In genomic region chr2:103293751-103294150, GRCm38 (mm10) we compare ENCODE assay signal across 17 mouse cellular contexts. TPM values are rescaled to one million over a fixed set of nuclear protein-coding genes. Genes with fewer than 3 reads are reported as not detected.
DNase-seq lines count a peak whose midpoint lies in the region; ATAC-seq and TF ChIP-seq lines count a peak whose summit lies in the region.
"Had no signal": no experiment of that assay in that cellular context is flagged by ENCODE, and none has a peak within 500 bp of the region (broad histone marks: within the 10 kb centered on the region; RNA-seq: fewer than 3 reads in every experiment).

No protein-coding gene starts in this region.

- H3K4me3 ChIP-seq in intestine, embryonic 14.5 days (ENCODE audit: low read depth, low read length), result no peak overlapping the region
- H3K4me3 ChIP-seq in kidney, embryonic 15.5 days (replicated peaks), result no peak overlapping the region
- no peak overlapping the region for H3K4me3 ChIP-seq in stomach, embryonic 15.5 days (replicated peaks)
- H3K4me3 ChIP-seq in layer of hippocampus, adult 2 months, result no peak overlapping the region
- H3K4me3 ChIP-seq in midbrain, embryonic 14.5 days (replicated peaks; ENCODE audit: low read depth, low read length), result no peak overlapping the region
- H3K4me3 ChIP-seq: lung, embryonic 15.5 days; megakaryocyte, embryonic 14.5 days had no signal

- no peak for TF ChIP-seq CTCF in layer of hippocampus, adult 2 months (conservative IDR thresholded peaks at IDR 0.05)

- H3K27me3 ChIP-seq in intestine, embryonic 14.5 days (replicated peaks; ENCODE audit: control insufficient read depth, insufficient read depth, low read length), result no peaks in the 10 kb centered on the region
- H3K27me3 ChIP-seq in kidney, embryonic 15.5 days, result no peaks in the 10 kb centered on the region
- no peaks in the 10 kb centered on the region for H3K27me3 ChIP-seq in stomach, embryonic 15.5 days (replicated peaks)
- H3K27me3 ChIP-seq in midbrain, embryonic 14.5 days (ENCODE audit: control insufficient read depth, insufficient read depth, low read length), result no peaks in the 10 kb centered on the region
- H3K27me3 ChIP-seq: lung, embryonic 15.5 days had no signal

- H3K36me3 ChIP-seq in intestine, embryonic 14.5 days (ENCODE audit: control insufficient read depth, insufficient read depth, low read length), result no peaks in the 10 kb centered on the region
- H3K36me3 ChIP-seq in kidney, embryonic 15.5 days, result no peaks in the 10 kb centered on the region
- no peaks in the 10 kb centered on the region for H3K36me3 ChIP-seq in stomach, embryonic 15.5 days
- no peaks in the 10 kb centered on the region for H3K36me3 ChIP-seq in midbrain, embryonic 14.5 days (ENCODE audit: control insufficient read depth, insufficient read depth, low read length)
- H3K36me3 ChIP-seq: lung, embryonic 15.5 days had no signal

- no peak overlapping the region for H3K9ac ChIP-seq in intestine, embryonic 14.5 days (ENCODE audit: low read length)
- H3K9ac ChIP-seq in kidney, embryonic 15.5 days, result no peak overlapping the region
- H3K9ac ChIP-seq in stomach, embryonic 15.5 days, result no peak overlapping the region
- no peak overlapping the region for H3K9ac ChIP-seq in midbrain, embryonic 14.5 days (replicated peaks; ENCODE audit: low read length)
- H3K9ac ChIP-seq: lung, embryonic 15.5 days had no signal

- WGBS in intestine, embryonic 14.5 days, result 72% methylated on average over 5 of the region's 5 CpGs
- 68% methylated on average over 5 of the region's 5 CpGs for WGBS in kidney, embryonic 15.5 days
- 70% methylated on average over 5 of the region's 5 CpGs for WGBS in stomach, embryonic 15.5 days
- WGBS in midbrain, embryonic 14.5 days, result 67% methylated on average over 5 of the region's 5 CpGs

- peaks cover 15% of the 10 kb centered on the region; the same call in 1 of the 2 replicates for H3K4me1 ChIP-seq in intestine, embryonic 14.5 days (replicated peaks; ENCODE audit: control insufficient read depth, insufficient read depth, low read length)
- peaks cover 22% of the 10 kb centered on the region for H3K4me1 ChIP-seq in kidney, embryonic 15.5 days
- peaks cover 11% of the 10 kb centered on the region for H3K4me1 ChIP-seq in stomach, embryonic 15.5 days
- no peaks in the 10 kb centered on the region for H3K4me1 ChIP-seq in midbrain, embryonic 14.5 days (ENCODE audit: control insufficient read depth, insufficient read depth, low read length)
- H3K4me1 ChIP-seq: megakaryocyte, embryonic 14.5 days had no signal

- no peak overlapping the region for H3K4me2 ChIP-seq in intestine, embryonic 14.5 days (ENCODE audit: low read length)
- no peak overlapping the region for H3K4me2 ChIP-seq in kidney, embryonic 15.5 days
- no peak overlapping the region for H3K4me2 ChIP-seq in stomach, embryonic 15.5 days
- no peak overlapping the region for H3K4me2 ChIP-seq in midbrain, embryonic 14.5 days (ENCODE audit: low read length)
- H3K4me2 ChIP-seq: lung, embryonic 15.5 days had no signal

- no peak for ATAC-seq in intestine, embryonic 14.5 days (replicated peaks; ENCODE audit: low FRiP score, low TSS enrichment, low read depth)
- ATAC-seq in kidney, embryonic 15.5 days (replicated peaks; ENCODE audit: low FRiP score), result peak; percentile 56; the same call in 1 of the 2 replicates
- ATAC-seq in stomach, embryonic 15.5 days (ENCODE audit: insufficient read depth, low FRiP score, low read depth), result no peak
- no peak for ATAC-seq in midbrain, embryonic 14.5 days (ENCODE audit: low FRiP score, low TSS enrichment)
- ATAC-seq: hindbrain, embryonic 16.5 days had no signal

- 0 out of 2 replicates have a peak overlapping the region, but pooled peaks have one; percentile 1 for H3K27ac ChIP-seq in intestine, embryonic 14.5 days (ENCODE audit: low read depth)
- H3K27ac ChIP-seq in kidney, embryonic 15.5 days, result peak overlapping the region; percentile 79
- H3K27ac ChIP-seq in stomach, embryonic 15.5 days, result peak overlapping the region; percentile 74
- no peak overlapping the region for H3K27ac ChIP-seq in layer of hippocampus, adult 2 months
- no peak overlapping the region for H3K27ac ChIP-seq in midbrain, embryonic 14.5 days (replicated peaks; ENCODE audit: low read depth, low read length)

- peak; percentile 74 for DNase-seq in heart, adult 11 months
- DNase-seq in heart, adult 8-10 months (ENCODE audit: low spot score), result no peak
- DNase-seq in intestine, embryonic 14.5 days (ENCODE audit: low spot score), result no peak
- no peak for DNase-seq in layer of hippocampus, adult 2 months (ENCODE audit: low spot score in 2 of 2)
- DNase-seq in spleen, adult 12 weeks (ENCODE audit: low spot score), result no peak
- no peak for DNase-seq in midbrain, embryonic 14.5 days
- DNase-seq: cerebellum, adult 11 months; gastrocnemius, postnatal 25 days; layer of hippocampus, adult 9-11 months; liver; right cerebral cortex, postnatal 14 days had no signal

- no peaks in the 10 kb centered on the region for H3K9me3 ChIP-seq in intestine, embryonic 14.5 days (ENCODE audit: control insufficient read depth, low read length)
- no peaks in the 10 kb centered on the region for H3K9me3 ChIP-seq in kidney, embryonic 15.5 days (replicated peaks)
- no peaks in the 10 kb centered on the region for H3K9me3 ChIP-seq in stomach, embryonic 15.5 days
- H3K9me3 ChIP-seq in midbrain, embryonic 14.5 days (ENCODE audit: control insufficient read depth, low read length), result no peaks in the 10 kb centered on the region
- H3K9me3 ChIP-seq: lung, embryonic 15.5 days; megakaryocyte, embryonic 14.5 days had no signal

RNA-seq across cellular contexts. Expression of gene Ehf, which starts 9.3 kb away (rescaled TPM):
- under 1 TPM in 1 of 4 experiments, not detected in 3; 0.09 TPM for total RNA-seq in heart, adult 8-10 months (2022)
- polyA plus RNA-seq in intestine, embryonic 14.5 days (2014; fragmentation: Nextera tagmentation; extraction: Ambion mirVana), result 11.2 TPM in 2 replicates
- 22.2 and 27.5 TPM in 2 replicates for polyA plus RNA-seq in kidney, embryonic 15.5 days (2015; fragmentation: Nextera tagmentation; extraction: Ambion mirVana)
- polyA plus RNA-seq in stomach, embryonic 15.5 days (2015; fragmentation: Nextera tagmentation; extraction: Ambion mirVana), result 28.6 and 32.2 TPM in 2 replicates
- total RNA-seq in layer of hippocampus, adult 2 months (2021), result not detected
- not detected in 2 replicates for polyA plus RNA-seq in midbrain, embryonic 14.5 days (2014; fragmentation: Nextera tagmentation; extraction: Ambion mirVana)
- total RNA-seq: gastrocnemius, postnatal 25 days had no signal
- polyA plus RNA-seq: heart, postnatal 0 days had no signal

Comparison
In these comparisons a context has a peak if more than half of its experiments do, and no peak if none do; other contexts are left out.
1. H3K27ac ChIP-seq: peak in intestine, embryonic 14.5 days (single experiment), kidney, embryonic 15.5 days (single experiment) and stomach, embryonic 15.5 days (single experiment); none in layer of hippocampus, adult 2 months (single experiment) and midbrain, embryonic 14.5 days (single experiment).
2. RNA of gene Ehf, which starts 9.3 kb away (polyA plus RNA-seq): 28.6 to 32.2 TPM in stomach, embryonic 15.5 days, 22.2 to 27.5 TPM in kidney, embryonic 15.5 days and 11.2 TPM in intestine, embryonic 14.5 days; not detected in midbrain, embryonic 14.5 days; every median in the first group is over 10 times any median in the second.